Mouse (Mus musculus) spleen, postnatal 36 days (tissue): ENCODE results near the gene Slc16a7.
A peak's percentile ranks its signal among the peaks of the same experiment; 100 is the strongest.

ENCODE experiments used
- DNase-seq, 2 experiments: peaks; one replicate each; pipeline ENCODE4 v3.0.0; 2022; ENCODE audit warnings: low spot score in 2 of 2, mixed read lengths in 1 of 2

Gene Slc16a7

DNA sequence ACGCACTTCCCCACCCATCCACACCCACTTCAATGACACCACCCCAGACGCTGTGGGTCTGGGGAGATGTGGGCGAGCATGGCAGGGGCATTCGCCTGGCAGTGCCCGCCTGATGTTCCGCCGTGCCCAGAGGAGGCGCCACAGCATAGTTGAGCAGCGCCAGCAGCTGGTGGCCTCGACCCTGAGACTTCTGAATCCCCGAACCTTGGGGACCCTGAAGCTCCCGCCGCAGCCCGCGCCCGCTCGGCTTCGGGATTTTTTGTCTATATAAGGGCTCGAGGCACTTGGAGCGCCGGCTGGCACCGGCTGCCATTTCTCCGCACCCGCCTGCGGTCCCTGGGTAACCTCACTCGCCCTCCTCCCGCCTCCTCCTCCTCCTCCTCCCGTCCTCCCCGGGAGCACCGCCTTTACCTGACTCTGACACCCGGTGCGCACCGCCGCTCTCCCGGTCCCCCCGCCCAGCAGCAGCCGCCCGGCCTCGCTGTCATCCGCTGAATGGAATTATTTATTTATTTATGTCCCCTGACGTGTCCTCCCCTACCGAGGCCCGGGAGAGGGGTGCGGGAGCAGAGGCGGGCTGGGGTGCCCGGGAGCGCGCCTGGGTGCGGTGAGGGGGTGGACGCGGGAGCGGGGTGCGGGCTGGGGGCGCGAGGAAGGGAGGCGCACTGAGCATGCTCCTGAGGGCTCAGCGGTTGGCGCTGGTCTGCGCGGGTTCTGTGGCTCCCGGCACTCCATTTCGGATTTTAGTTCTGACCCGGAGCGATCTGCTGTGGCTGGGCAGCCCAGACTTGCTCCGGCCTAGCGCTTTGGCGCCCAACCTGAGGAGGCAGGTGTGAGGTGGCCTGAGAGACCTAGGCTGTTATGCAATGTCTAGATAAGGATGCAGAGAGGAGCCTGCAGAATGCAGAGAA lies at the start of gene Slc16a7:
TSS of gene Slc16a7 (minus strand) at position 590 of the 911 bp plus-strand sequence.
- peak; percentile 70 to 76 for DNase-seq

DNA sequence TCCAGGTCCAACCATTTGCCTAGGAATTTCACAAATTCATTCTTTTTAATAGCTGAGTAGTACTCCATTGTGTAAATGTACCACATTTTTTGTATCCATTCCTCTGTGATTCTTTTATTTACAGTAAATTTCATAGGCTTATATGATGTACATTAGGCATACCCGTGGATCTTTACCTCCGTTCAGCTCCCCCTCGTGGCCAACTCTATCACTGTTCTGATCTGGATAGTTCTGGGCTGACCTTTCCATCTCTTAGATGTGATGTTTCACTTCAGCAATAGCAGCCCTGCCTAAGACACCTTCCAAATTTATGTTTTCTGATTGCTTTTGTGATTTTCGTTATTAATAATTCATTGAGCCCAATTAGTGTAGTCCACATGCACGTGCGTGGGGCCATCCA lies 29.5 kb upstream of the Slc16a7 start:
- no peak for DNase-seq

DNA sequence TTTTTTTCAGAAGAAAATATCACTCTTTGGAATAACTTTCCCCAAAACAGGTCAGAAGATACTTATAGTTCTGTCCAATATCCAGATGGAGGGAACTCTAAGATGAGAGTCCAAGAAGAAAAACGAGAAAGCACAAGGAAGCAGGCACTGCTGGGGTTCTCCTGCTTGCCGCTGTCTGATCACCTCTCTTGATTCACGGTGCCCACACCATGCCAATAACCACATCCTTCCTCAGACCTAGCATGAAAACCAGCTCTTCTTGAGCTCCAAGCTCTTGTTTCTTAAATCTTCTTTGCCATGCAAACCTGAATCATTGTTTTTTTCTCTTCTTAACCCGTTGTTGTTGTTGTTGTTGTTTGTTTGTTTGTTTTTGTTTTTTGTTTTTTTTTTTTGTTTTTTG lies 10.5 kb upstream of the Slc16a7 start:
- no peak for DNase-seq

DNA sequence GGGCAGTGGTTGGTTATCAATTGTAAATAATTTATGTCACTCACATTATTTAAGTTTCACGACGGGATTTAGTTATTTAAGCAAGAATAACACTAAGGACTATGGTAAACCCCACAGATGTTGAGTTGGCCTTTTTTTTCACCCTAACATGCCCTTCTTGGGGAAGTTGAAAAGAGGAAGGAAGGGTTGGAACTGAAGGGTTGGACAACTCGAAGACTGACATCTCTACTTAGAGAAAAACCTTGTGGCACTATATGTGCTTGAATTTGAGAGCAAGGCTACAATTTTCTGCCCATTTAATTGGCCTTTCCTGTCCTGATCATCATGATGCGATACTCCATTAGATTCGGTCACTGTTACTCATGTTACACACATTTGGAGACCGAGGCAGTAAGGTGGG lies 746 bp upstream of the Slc16a7 start:
- peak; percentile 29 to 58 for DNase-seq

DNA sequence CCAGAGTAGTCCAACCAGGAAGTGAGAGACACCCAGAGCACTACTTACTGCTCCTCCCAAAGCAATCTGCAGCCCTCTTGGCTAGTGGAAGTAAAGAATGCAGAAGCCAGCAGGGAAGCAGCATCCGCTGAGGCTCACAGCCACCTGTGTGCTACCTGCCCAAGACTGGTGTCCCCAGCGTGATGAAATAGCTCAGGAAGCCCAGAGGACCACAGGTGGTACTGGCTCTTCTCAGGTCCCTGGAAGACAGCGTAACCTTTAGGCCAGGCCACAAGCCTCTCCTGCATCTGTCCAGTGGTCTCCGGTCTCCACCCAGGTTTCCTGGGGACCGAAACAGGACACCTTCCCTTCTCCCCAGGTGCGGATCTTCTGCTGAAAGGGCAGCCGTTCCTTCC lies 787 bp downstream of the Slc16a7 start:
- DNase-seq = peak in 1 of 2 experiments; percentile 10

DNA sequence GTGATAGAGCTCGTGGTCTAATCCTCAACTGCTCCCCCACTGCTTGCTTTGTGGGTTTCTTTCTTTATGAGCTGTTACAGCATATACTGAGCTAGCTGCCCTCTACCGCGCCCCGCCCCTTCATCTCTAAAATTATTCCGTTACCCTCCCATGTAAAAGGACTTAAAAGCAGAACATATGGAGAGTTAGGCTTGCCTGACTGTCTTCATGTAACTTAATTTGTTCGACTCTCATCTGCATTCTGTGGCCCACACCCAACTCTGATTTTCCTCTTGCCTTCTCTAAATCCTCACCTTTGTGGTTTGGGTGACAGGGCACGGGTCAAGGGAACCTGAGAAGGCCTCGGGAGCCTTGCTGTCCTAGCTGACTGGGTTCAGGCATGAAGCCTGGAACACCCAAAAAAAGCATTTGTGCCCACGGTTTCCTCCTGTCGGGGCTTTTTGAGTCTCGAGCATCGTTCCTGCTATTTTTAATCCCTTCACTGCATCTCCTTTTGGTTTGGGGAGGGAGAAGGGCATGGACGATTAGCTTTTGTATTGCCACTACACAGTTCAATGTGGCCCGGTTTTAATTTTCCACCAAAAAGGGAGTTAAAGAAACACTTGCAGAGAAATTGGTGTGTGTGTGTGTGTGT lies 1.4 kb downstream of the Slc16a7 start:
- DNase-seq = peak; percentile 62 to 64

DNA sequence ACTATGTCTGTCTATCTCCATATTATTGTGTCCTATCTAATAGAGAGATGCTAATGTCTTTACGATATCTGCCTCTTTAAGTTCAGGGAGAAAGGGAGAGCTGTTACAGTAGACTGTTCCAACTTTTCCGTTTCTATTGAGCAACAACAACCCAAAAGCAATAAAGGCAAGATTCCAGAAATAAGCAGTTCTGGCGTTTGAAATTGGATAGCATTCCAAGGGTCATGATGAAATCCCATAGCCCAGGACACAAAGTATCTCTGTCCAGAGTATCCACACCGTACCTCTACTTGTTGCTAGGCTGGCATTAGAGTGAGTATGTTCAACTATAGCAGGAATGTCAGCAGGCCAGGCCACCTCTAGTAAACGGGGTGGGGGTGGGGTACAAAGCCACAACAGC lies 13.7 kb downstream of the Slc16a7 start:
- no peak for DNase-seq

DNA sequence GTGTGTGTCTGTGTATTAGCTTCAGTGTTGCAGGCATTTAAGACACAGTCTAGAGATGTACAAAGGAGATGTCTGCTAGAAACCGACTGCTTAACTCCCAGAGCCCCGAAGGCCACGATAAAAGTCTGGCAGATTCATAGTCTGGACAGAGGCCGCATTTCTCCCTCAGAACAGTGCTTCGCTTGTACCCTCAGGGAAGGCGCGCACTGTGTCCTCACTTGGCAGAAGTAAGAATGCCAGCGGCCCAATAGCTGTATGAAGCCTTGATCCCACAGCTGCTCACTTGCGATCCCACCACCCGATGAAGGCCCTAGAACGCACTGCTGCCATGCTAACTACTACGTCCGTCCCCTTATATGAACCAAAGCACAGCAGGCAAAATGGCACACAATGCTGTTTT lies 16.6 kb downstream of the Slc16a7 start:
- DNase-seq = no peak

DNA sequence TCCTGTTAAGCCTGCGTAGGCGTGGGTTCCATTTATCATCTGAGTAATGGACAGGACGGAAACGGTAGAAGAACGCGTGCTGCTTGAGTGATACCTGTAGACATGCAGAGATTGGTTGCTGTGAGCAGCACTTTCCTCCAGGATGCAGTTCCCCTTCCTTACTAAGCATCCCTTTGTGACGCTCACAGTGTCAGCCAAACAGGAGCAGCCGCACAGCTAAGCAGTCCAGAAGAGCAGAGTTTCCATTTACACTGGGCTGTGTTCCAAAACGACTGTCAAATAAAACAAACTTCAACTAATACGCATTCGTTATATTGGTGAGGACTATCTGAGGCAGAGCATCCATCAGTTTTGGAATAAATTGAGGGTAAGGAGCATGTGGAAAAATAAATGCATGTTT lies 17.8 kb downstream of the Slc16a7 start:
- no peak for DNase-seq

DNA sequence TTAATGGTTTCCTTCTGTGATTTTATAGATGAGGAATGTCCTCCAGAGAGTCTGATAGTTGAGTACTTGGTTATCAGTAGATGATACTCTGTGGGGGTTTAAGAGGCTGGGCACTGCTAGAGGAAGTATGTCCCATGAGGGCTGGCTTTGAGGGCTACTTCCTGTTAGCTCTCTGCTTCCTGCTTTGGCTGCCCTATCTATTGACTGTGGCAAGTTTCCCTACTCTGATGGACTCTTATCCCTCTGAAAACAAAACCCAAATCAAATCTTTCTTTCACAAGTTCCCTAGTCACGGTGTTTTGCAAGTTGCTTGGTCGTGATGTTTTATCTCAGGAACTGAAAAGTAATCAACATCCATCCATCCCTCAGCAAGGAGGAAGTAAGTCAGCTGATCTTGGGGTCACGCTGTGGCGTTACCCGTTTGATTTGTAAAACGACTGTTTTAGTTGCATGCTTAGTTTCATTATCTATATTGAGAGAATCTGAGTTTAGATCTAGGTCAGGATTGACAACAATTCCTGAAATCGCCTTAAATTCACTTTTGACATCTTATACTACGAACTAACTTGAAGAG lies 19.1 kb downstream of the Slc16a7 start:
- DNase-seq = peak; percentile 60 to 69

DNA sequence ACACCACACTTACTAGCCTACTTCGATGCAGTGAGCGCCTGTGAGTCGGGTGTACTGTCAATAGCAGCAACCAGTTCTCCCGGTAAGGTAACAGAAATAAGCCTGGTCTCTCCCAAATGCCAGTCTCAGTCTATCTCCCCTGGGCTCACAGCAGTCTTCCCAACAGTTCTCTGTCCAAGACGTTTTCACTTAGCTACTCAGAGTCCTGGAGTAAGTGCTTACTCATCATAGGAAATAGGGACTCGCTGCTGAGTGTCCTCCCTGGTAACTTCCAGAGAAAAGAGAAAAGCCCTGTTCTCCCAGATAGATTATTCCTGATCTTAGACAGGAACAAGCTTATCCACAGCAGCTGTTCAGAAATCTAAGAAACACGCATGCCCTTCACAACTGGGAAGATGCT lies 30.8 kb downstream of the Slc16a7 start:
- DNase-seq = no peak

DNA sequence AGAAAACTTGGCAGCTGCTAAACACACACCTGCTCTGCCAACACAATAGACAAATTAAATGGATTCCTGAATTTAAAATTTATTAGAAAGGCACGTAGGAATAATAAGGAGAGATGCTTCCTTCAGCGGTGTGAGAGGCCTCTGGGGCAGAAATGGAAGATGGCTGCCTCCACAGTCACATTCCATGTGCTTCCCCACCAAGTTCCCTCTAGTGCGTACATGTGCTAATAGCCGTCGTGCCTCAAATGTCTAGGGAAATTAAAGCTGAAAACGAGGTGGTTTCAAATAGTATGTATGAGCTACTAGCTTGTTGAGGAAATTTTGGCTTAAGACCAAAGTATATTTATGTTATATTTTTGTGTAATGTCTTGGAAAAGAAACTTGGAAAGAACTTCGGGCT lies 36.5 kb downstream of the Slc16a7 start:
- DNase-seq = no peak

DNA sequence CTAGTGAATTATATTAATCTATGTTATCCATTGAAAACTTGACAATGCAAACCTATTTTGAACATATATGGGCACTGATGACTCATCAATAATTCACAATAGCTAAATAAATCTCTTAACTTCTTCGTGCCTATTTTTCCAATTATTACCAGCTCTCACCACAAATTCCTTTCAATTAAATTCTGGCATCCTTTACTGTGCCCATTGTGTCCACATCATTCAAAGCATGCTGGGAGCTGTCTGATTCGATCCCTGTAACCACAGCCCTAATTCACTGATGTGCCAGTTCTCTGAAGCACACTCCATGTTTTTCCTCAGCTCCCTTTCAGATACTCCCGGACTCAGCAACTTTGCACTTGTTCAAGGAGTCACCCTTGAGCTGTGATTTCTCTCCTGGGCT lies 41.1 kb downstream of the Slc16a7 start:
- DNase-seq = no peak

DNA sequence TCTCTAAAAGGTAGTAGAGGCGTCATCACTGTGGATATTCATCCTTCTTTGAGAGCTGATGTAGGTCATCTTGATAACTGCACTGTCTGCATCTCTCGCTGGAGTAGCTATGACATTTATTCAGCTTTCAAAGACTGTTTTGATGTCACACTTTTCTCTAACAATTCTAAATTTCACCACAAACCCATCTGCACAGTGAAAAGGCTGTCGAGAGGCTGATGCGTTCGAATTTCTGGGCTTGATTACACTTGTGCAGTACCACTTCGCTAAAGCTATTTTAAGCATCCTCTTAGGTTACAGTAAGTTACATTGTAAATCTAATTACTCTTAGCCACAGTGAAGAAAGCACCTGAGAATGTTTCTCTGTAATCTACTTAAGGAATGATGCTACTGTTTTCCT lies 42.1 kb downstream of the Slc16a7 start:
- DNase-seq = no peak

DNA sequence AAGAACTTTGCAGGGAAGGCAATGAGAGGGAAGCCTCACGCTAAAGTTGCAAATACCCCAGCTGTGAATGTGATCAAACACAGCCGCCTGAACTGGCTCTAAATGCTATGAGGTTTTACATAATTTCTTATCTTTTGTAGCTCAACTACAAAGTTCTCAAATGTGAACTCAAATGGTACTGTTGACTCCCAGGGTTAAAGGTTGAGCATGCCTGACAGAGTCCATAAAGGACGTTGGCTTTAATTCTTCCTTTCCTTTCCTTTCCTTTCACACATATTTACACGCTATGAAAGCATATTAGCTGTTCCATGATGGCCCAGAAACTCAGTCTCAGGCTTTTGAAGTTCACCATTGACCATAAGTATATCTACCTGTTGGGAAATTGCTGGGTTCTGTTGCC lies 42.9 kb downstream of the Slc16a7 start:
- no peak for DNase-seq

DNA sequence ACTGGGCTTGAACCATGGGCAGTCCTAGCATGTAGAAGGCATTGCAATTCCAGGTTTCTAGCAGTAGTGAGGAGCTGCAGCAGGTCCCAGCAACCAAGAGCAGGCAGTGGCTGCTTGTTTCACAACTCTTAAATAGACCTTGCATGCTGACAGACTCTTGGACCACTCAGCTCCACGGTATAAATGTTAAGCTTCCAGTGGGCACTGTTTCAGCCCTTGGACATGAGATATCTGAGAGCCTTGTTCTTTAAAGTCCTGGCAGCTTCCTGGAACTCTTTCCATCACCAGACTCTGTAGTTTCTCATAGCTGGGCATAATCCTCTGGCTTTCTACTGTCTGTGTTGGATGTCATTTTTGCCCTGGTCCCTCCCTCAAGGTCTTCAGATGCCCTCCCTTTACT lies 43.7 kb downstream of the Slc16a7 start:
- no peak for DNase-seq

DNA sequence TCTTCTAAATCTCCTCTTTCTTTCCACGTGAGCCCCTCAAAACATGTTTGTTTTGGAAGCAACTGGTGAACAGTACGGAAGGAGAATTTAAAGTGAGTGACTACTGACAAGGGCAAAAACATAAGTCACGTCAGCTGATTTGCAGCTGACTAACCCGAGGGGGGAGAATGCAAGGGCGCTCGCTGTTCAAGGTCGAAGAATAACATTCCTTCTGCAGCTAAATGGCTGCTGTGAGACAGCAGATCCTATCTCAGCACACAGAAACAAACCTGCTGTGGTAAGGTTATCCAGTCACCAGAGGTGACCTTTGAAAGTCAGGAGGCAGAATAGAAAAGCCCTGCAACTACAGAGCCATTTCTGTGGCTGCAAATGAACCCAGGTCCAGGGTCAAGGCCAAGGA lies 47.1 kb downstream of the Slc16a7 start:
- DNase-seq = no peak

DNA sequence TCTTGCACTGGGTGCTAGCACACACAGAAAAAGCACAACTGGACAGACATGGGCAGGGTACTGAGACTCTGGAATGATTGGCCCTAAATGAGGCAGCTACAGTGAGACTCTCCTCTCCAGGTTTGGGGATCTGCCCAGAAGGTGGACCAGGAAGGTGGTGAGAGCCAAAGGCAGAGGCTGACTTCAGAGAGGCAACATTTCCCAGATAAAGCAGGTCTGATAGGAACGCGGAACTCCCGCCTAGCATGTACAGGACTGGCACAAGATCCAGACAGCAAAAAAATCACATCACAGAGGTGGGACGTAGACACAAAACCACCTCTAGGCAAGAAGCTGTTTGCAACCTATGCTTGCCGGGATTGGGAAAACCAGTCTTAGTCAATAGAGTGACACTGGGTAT lies 55.5 kb downstream of the Slc16a7 start:
- DNase-seq = no peak

DNA sequence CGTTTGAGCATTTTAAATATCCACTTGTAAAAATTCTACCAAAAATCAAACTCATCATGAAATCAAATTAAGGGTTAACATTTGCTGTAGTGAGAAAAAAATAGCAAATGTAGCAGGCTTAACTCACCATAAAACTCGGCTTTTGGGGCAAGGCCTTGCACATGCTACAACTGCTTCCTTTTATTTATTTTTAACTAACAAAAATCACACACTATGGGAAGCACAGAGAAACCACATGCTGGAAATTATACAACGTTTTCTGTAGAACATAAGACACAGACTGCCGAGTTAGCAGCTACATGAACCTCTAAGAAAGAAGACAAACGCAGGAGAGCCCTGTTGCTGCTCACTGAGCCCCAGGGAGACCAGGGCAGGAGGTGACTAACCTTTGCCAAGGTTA lies 57.9 kb downstream of the Slc16a7 start:
- no peak for DNase-seq

DNA sequence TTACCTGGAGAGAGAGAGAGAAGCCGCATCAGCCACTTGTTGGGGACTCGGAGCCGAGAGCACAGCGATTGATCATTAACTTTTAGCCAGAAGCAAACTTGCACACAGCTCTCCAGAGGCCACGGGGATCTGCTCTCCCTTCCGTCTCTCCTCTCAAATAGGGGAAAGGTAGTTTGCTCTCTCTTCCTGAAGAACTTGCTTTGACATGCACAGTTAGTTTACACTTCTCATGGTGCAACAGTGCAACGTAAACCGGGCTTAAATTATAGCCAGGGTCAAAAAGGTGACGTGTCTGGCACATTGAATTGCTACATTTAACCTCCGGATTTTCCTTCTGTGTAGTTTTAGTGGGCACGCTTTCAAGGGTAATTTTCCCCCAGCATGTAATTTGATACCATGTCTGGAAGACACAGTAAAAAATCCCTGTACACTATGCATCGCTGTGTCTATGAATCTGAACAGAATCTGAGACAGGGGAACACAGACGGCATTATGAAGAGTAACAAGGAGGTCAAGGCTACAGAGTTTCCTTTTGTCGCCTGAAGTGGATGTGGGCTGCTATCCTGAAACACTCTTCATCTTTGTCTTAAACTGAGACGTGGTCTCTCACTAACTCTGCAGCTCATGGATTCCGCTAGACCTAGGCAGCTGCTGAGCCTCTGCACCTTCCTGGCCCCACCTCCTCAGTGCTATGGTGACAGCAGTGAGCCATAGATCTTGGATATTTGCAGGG lies 60.8 kb downstream of the Slc16a7 start:
- no peak for DNase-seq

DNA sequence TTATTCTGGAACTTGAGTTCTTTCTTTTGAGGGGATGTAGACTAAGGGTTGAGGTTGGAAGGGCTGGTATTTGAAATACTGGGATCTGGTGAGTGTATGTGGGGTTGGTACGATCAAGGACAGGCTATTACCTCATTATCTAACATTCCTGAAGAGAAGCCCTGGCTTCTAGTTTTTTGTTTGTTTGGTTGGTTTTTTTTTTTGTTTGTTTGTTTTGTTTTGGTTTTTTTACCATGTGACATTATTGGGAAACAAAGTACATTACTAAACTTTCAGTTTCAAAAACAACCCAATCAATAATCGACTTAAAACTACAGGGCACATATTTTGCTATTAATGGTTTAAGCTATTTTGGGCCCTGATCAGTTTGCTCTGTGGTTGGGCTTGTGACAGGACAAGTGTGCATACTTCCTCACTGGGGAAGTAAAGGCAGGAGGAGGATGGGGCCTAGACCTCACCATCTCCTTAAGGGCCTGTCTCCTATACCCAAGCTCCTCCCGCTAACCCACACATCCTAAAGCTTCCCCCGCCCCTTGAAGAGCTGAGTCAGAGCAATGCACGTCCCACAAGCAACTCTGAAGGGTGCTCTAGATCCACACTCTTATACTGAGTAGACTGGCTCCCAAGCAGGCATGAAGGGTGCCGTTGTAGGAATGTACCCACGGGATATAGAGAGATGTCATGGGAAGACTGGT lies 64.2 kb downstream of the Slc16a7 start:
- no peak for DNase-seq
